Mouse (Mus musculus): ENCODE results near the gene Tmbim4.

Tmbim4 gene

GRCm38 (mm10) chr10:120201131-120201921 lies at the start of gene Tmbim4:
Gene Tmbim4, plus strand, starts transcription at chr10:120201590.
- peak; percentile 37 to 48 for DNase-seq

DNA sequence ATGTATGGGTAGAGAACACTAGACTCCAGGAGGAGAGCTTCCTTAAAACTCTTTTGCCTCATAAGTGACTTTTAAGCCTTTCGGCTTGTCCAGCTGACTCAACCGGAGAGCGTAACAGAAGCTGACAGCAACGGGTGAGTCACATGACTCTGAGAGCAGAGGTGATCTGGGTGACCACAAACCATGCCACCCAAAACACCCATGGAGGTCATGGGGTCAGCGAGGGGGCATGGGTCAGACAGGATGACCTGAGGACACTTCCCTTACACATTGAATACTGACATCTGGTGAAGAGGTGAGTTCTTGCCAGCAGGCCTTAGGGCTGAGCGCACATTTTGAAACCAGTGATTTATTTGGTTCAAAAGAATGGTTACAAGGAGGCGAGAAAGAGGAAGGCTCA lies 49.7 kb upstream of the Tmbim4 start:
- no peak for DNase-seq

DNA sequence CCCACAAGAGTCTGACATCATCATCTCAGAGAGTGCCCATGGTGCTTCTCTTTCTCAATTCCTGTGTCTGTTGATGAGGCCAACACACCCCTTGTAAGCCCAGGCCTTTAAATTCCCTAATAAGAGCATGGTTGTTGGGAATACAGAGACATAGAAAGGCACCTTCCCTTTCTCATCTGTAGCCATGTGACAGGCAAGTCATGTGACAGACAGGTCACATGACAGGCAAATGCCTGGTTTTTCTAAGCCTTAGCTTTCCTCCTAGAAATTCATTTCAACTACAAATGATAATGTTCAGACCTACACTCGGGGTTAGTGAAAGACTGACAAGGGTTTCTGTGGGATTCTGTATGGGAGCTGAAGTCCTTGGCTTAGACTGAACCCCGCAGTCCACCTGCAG lies 47.5 kb upstream of the Tmbim4 start:
- no peak for DNase-seq

DNA sequence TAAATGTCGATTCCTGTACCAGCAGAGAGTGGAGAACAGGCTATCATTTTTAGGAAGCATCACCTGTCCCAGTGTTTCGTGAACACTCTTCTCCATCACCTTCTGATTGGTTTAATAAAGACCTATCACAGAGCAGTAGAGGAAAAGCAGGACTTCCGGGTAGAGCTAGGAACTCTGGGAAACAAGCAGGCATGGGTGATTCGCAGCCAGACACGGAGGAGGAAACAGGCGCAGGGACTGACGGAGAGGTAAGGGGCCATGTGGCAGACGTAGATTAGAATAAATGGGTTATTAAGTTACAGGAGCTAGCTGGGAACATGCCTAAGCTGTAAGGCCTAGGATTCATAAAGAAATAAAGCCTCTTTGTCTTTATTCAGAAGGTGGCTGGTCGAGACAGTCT lies 40.9 kb upstream of the Tmbim4 start:
- no peak for DNase-seq

DNA sequence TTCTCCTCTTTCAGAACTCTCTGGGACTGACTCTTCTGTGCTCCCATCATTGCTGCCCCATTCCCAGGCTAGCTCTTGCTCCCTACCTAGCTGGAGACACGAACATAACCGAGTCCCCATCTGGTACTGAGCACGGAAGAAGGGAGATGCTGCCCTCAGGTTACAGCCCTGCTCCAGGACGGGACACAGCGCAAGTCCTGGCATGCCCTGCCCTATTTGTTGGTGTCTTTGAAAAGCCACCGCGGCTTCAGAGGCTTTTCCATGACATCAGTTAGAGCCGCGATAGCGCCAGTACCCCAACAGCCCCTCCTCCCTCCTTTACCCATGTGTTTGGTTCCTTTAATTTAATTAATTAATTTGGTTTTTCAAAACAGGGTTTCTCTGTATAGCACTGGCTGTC lies 38.5 kb upstream of the Tmbim4 start:
- DNase-seq = no peak

- no peak for DNase-seq
Measured at GRCm38 (mm10) chr10:120163490-120163889, 37.9 kb upstream of the Tmbim4 start.

DNA sequence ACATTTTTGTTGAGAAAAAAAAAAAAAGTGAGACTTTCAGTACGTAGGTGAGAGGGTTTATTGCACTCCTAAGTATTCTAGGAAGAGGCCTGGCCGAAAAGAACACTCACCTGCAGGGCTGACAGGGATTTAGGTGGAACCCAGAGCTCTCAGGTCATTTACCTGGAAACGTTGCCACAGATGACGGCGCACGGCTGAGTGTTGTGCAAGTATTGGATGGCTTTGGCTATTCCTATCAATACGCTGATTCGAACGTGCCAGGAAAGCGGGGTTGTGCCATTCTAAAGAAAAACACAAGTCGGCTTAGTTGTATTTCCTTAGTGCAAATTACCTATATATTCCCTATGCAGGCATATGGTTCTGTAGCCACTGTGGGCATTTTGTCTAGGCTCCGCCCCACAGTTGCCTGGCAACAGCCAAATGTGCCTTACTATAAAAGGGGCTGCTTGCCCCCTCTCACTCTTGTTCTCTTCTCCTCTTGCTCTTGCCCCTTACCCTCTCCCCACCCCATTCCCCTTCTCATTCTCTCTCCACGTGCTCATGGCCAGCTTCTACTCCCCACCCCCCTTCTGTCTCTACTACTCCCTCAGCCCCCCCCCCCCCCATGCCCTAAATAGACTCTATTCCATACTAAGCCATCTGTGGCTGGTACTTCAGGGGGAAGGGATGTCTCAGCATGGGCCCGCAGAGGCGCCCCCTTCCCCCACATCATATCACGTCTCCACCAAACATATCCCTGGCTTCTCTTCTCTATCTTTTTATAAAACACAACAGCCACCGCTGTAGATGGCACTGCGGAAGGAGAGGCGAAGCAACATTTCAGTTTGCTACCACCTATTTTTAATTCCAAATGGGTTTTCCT lies 36.2 kb upstream of the Tmbim4 start:
- DNase-seq = no peak

DNA sequence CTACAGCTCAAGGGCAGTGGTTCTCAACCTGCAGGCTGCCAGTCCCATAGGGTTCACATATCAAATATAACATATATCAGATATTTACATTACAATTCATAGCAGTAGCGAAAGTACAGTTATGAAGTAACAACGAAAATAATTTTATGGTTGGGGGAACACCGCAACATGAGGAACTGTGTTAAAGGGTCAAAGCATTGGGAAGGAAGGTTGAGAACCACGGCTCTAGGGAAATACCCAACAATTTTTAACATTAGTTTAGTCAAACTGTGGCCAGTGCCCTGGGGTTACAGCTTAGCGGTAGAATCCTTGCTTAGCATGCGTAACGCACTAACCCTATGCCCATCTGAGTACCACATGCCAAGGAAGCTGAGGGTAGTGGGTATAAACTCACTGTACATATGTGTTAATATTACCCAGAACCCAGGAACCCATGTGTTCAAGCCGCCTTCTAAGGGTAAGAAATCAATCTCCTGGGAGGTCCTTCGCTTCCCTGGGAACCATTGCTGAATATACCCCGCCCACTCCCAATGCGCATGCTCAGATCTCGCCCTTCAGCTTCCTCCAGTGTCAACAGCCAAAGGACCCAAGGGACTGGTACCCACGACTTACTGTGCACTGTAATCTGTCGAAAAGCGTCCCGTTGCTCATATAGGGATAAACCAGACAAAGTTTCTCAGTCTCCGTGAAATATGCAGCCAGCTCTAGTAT lies 35.4 kb upstream of the Tmbim4 start:
- DNase-seq = no peak

DNA sequence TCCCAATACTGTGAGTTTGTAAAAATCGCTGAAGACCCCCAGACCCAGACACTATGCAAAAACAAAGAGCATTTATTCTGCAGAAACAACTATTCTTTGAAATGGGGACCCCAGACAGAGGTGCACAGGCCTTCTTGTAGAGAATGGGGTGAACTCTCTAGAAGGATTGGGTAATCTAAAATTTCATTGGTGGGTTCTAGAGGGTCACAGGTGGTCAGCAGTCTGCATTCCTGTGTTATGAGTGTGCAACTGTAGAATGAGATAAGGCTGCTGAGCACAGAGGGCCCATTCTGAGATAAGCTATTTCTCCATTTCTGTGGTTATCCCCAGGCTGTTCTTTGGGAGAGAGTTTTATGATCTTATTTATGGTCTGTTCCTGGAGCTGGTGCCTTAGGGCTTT lies 33.3 kb upstream of the Tmbim4 start:
- no peak for DNase-seq

- DNase-seq = no peak
Measured at GRCm38 (mm10) chr10:120169064-120169463, 32.3 kb upstream of the Tmbim4 start.

DNA sequence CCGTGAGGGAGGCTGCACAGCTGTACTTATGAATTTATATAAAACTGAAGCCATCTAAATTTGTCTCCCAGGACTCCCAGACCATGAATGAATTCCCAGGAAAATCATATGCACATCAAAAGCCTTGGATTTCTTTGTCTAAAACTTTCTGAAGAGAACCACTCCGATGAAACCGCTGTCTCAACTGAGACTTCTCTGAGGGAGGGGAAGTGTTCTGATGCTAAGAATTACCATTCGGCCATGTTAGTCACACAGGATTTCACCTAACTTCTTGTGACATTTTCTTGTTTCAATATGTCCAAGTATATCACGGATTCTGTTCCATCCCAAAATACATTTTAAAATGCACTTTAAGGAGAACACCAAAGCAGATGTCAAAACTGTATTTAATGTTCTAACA lies 31.5 kb upstream of the Tmbim4 start:
- no peak for DNase-seq

DNA sequence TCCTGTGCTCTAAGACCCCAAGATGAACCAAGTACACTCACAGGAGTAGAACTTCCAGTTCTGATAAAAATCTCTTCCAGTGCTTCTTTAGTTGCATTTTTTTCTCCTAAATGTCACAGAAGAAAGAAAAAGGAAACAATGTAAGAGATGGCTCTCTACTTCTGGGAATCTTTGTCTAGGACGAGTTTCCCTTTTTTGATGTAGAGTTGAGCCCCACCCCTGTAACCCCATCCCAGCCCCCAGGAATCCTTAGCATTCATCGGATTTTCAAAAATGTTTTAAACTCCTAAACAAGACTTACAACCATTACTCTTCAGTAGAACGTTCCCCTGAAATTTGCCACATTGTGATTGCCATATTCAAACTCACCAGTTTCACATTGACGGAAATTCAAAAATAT lies 31.1 kb upstream of the Tmbim4 start:
- DNase-seq = no peak

- DNase-seq = no peak
Measured at GRCm38 (mm10) chr10:120171340-120171739, 30.1 kb upstream of the Tmbim4 start.

DNA sequence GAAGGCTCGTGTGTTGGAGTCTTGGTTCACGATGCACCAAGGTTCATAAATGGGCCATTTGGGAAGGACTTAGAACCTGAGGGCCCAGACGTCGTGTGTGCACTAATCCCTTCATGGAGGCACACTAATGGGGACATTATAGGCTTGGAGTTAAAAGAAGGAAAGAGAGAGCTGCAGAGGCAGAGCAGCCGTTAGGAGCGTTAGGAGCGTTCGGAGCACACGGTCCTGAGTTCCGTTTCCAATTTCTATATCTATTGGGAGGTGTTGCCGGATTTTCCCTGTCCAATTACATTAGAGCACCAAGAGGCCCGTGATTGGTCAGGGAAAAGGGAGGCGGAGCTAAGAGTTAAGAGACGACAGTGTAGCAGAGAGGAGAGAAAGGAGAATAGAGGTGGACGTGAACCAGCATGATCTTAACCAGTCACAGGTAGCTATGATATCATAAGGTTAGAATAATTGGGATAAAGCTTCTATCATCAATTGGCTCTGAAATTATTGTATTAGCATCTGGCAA lies 27.1 kb upstream of the Tmbim4 start:
- DNase-seq = no peak

DNA sequence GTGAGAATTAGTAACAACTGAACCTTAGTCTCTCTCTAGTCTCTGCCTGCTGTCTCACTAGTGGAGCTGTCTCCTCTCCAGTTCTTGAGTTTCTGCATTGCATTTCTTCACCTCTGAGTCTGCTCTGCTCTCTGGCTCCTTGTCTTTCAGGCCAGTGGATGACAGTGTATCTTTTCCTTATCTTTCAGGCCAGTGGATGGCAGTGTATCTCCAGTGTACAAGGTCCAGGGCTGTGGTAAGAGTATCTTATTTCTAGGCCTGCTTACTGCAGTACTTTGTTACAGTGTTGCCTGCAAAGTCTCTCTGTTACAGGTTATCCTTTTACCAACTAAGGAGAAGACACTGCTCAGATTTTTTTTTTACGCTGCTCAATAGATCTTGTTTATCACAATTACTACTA lies 18.5 kb upstream of the Tmbim4 start:
- DNase-seq = no peak

- DNase-seq = no peak
Measured at GRCm38 (mm10) chr10:120183342-120183741, 18.0 kb upstream of the Tmbim4 start.

GRCm38 (mm10) chr10:120188513-120188912 lies 12.9 kb upstream of the Tmbim4 start:
- no peak for DNase-seq

GRCm38 (mm10) chr10:120189276-120189675 lies 12.1 kb upstream of the Tmbim4 start:
- DNase-seq = no peak

DNA sequence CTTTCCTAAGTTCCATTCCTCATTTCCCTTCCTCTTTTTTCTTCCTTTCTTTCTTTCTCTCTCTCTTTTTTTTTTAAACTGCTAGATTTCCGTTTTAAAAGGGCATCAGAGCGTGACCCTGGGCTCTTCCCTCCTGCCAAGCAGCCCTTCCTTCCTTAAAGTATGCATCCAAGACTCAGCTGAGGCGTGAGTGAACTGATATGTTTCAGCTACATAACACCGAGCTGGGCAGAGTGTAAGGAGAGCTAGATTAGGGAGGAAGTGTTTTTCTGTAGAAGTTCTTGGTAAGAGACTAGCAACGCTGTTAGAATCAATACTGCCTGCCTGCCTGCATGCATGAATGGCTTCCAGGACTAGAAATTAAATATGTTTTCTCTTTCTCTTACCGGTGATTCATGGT lies 11.6 kb upstream of the Tmbim4 start:
- no peak for DNase-seq

- DNase-seq = no peak
Measured at GRCm38 (mm10) chr10:120191165-120191564, 10.2 kb upstream of the Tmbim4 start.

DNA sequence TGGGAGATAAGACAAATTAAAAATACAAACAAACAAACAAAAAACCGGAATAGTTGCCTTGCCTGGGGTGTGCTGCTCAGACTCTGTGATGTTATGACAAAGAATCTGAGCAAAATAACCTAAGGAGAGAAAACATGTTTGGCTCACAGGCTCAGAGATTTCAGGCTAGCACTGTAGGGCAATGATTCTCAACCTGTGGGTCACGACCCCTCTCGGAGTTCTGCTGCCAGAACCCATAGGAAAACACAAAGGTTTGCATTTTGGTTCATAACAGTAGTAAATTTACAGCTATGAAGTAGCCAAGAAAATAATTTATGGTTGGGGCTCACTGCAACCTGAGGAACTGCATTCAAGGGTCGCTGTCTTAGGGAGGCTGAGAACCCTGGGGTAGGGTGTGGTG lies 9.1 kb upstream of the Tmbim4 start:
- DNase-seq = no peak

GRCm38 (mm10) chr10:120193255-120193654 lies 8.1 kb upstream of the Tmbim4 start:
- DNase-seq = no peak
